Mouse (Mus musculus) embryonic facial prominence, embryonic 11.5 days (tissue): ENCODE results near the gene Gm28041. TPM values are rescaled to one million over a fixed set of nuclear protein-coding genes. Genes with fewer than 3 reads are reported as not detected.
"Not testable (repeated sequence)": the region's sequence is repeated elsewhere in the genome, so short reads cannot be mapped to it uniquely, and the experiment has no call there.

Experiments used
- ATAC-seq: fragments of 200-750 bp; cut with Nextera tagmentation; replicated peaks from 2 replicates; pipeline ENCODE4 v1.8.0; 2017; ENCODE audit warnings: low read depth; ENCODE audit not compliant: insufficient number of reproducible peaks, low FRiP score, low TSS enrichment
- DNase-seq: peaks from one replicate; pipeline ENCODE4 v3.0.0-alpha.2; 2015; ENCODE audit warnings: low spot score
- H3K27ac ChIP-seq: fragments of 300-500 bp; sonication (generic); replicated peaks from 2 replicates; pipeline ENCODE4 v1.5.1; 2014; ENCODE audit warnings: mild to moderate bottlenecking, low read depth, low read length, control low read depth
- H3K27me3 ChIP-seq: fragments of 300-500 bp; sonication (generic); 2 replicates; pipeline ENCODE4 v1.6.1; 2014; ENCODE audit warnings: mild to moderate bottlenecking, low read length, moderate library complexity, mixed read lengths; ENCODE audit not compliant: control insufficient read depth, insufficient read depth
- H3K36me3 ChIP-seq: fragments of 300-500 bp; sonication (generic); replicated peaks from 2 replicates; pipeline ENCODE4 v1.6.1; 2014; ENCODE audit warnings: low read depth, mild to moderate bottlenecking, low read length, moderate library complexity, mixed read lengths; ENCODE audit not compliant: control insufficient read depth, insufficient read depth
- H3K4me1 ChIP-seq: fragments of 300-500 bp; sonication (generic); 2 replicates; pipeline ENCODE4 v1.6.1; 2014; ENCODE audit warnings: low read length, mixed read lengths; ENCODE audit not compliant: control insufficient read depth, insufficient read depth
- H3K4me2 ChIP-seq: fragments of 300-500 bp; sonication (generic); 2 replicates; pipeline ENCODE4 v1.6.1; 2014; ENCODE audit warnings: low read depth, mild to moderate bottlenecking, control low read depth, low read length, moderate library complexity
- H3K4me3 ChIP-seq: fragments of 300-500 bp; sonication (generic); 2 replicates; pipeline ENCODE4 v1.5.1; 2014; ENCODE audit warnings: low read depth, low read length, control low read depth
- H3K9ac ChIP-seq: fragments of 300-500 bp; sonication (generic); replicated peaks from 2 replicates; pipeline ENCODE4 v1.6.1; 2014; ENCODE audit warnings: mild to moderate bottlenecking, control low read depth, low read length
- H3K9me3 ChIP-seq: fragments of 300-500 bp; sonication (generic); replicated peaks from 2 replicates; pipeline ENCODE4 v1.6.1; 2016; ENCODE audit warnings: mild to moderate bottlenecking, low read length, inconsistent platforms, mixed read lengths; ENCODE audit not compliant: control insufficient read depth
- WGBS: fragments of 180-500 bp; shearing (Covaris S2); extraction: QIAGEN DNeasy Blood & Tissue Kit; methylation state at CpG from one replicate; pipeline ENCODE4 v1.1.7; 2014; 5-methylcytosine and 5-hydroxymethylcytosine counted together
- polyA plus RNA-seq: library from polyadenylated mRNA; unstranded; fragments of >200 nt; fragmentation: Nextera tagmentation; extraction: Ambion mirVana; gene quantifications from 2 replicates; pipeline ENCODE4 v1.2.1, GENCODE M21; 2014

Gene Gm28041
- polyA plus RNA-seq, 1 experiment from 2014 or later, result not detected

GRCm38 (mm10) chr13:67399183-67399903 is 23.8 kb upstream of the Gm28041 start, which contains the start of gene Zfp429:
Gene Zfp429 (minus strand): TSS chr13:67399819.
- 2% methylated on average over 14 of the region's 16 CpGs for WGBS
- H3K9me3 ChIP-seq, H3K4me1 ChIP-seq, H3K36me3 ChIP-seq, H3K27ac ChIP-seq, H3K27me3 ChIP-seq: not testable (repeated sequence)
- peak within 1 kb of the TSS; percentile 48 for H3K9ac ChIP-seq
- peak within 1 kb of the TSS; percentile 52 for H3K4me3 ChIP-seq
- ATAC-seq (peak; percentile 93), DNase-seq (peak; percentile 81)
- H3K4me2 ChIP-seq, result peak within 1 kb of the TSS; percentile 58

GRCm38 (mm10) chr13:67376255-67376654 is 722 bp upstream of the Gm28041 start:
- 81% methylated on average over 3 of the region's 3 CpGs for WGBS
- DNase-seq, H3K4me1 ChIP-seq, H3K4me2 ChIP-seq, H3K27me3 ChIP-seq, ATAC-seq, H3K9me3 ChIP-seq, H3K27ac ChIP-seq, H3K36me3 ChIP-seq, H3K4me3 ChIP-seq, H3K9ac ChIP-seq: not testable (repeated sequence)

DNA sequence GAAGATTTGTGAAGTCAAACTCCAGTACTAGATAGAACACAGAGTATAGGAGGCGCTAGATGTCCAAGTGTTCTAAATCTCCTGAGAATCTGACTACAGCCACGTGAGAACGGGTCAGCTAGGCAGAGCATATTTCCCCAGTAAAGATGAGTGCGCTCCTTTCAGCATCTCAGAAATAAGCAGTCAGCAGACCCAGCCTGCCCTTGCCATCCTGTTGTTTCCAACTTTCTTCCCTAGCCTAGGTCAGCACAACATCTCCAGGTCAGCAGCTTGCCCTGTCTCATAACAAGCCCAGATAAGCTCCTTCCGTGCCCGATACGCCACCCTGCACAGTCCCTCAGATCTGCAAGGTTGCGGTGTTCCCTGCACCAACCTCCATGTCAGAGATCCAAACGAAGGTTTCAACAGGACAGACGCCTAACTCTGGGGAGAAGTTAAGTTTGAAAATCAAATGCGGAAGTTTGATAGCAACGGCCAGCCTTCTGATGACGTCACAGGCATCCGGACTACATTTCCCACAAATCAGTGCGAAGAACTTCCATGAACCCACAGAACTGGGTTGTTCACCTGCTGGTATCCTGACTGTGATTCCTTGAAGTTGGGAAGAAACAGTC is 15.3 kb downstream of the Gm28041 start, which contains the start of the genes Gm28044 and Zfp953:
Gm28044 (minus strand) TSS at position 406 of the 614 bp plus-strand sequence.
Zfp953 (minus strand) TSS at position 475 of the 614 bp plus-strand sequence.
- peak; percentile 95 for DNase-seq
- peak within 1 kb of the TSS; percentile 67 for H3K9ac ChIP-seq
- H3K4me2 ChIP-seq, result peak within 1 kb of the TSS; percentile 44
- H3K4me3 ChIP-seq, result peak within 1 kb of the TSS; percentile 67
- no peaks in the 10 kb centered on the region for H3K9me3 ChIP-seq
- H3K36me3 ChIP-seq, result no peaks in the 10 kb centered on the region
- no peak within 1 kb of the TSS for H3K27ac ChIP-seq
- peak; percentile 91 for ATAC-seq
- no peaks in the 10 kb centered on the region for H3K27me3 ChIP-seq
- H3K4me1 ChIP-seq, result no peaks in the 10 kb centered on the region
- under 1% methylated on average over 15 of the region's 15 CpGs for WGBS

DNA sequence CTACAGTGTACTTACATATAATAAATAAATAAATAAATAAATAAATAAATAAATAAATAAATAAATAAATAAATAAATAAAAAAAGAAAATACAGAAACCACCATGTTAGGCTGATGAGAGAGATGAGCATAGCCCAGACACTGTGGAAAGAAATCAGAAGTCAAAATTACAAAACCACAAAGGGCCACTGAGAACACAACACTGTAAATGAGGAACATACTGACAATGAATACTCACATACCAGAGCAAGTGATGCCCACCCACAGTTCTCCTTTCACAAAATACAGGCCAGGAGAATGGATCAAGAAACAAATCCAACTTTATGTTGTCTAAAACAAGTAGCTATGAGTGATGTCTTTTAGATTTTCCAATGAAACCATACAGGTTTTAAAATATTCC is 23.7 kb downstream of the Gm28041 start:
- H3K9me3 ChIP-seq, result no peaks in the 10 kb centered on the region
- H3K36me3 ChIP-seq, result no peaks in the 10 kb centered on the region
- H3K4me3 ChIP-seq, result no peak overlapping the region
- ATAC-seq (no peak), DNase-seq (no peak)
- no peaks in the 10 kb centered on the region for H3K27me3 ChIP-seq
- H3K27ac ChIP-seq, result no peak overlapping the region
- H3K9ac ChIP-seq, result no peak overlapping the region
- no peak overlapping the region for H3K4me2 ChIP-seq
- H3K4me1 ChIP-seq, result no peaks in the 10 kb centered on the region

- H3K4me3 ChIP-seq, result no peak overlapping the region
- no peaks in the 10 kb centered on the region for H3K27me3 ChIP-seq
- H3K27ac ChIP-seq, result no peak overlapping the region
- no peaks in the 10 kb centered on the region for H3K36me3 ChIP-seq
- DNase-seq (no peak), ATAC-seq (no peak)
- H3K4me2 ChIP-seq, result no peak overlapping the region
- no peak overlapping the region for H3K9ac ChIP-seq
- no peaks in the 10 kb centered on the region for H3K4me1 ChIP-seq
- 87% methylated on average over 2 of the region's 2 CpGs for WGBS
- no peaks in the 10 kb centered on the region for H3K9me3 ChIP-seq
Measured at GRCm38 (mm10) chr13:67343422-67343821, 32.1 kb downstream of the Gm28041 start.

- H3K4me2 ChIP-seq, result peak overlapping the region; percentile 24
- H3K27ac ChIP-seq, result no peak overlapping the region
- 65% methylated on average over 1 of the region's 1 CpGs for WGBS
Measured at GRCm38 (mm10) chr13:67332877-67333276, 42.7 kb downstream of the Gm28041 start.

GRCm38 (mm10) chr13:67332019-67332724 is 43.4 kb downstream of the Gm28041 start, which contains the start of gene Zfp595:
Gene Zfp595 (minus strand): TSS chr13:67332570.
- no peak within 1 kb of the TSS for H3K27ac ChIP-seq
- peak within 1 kb of the TSS; percentile 54 for H3K9ac ChIP-seq
- H3K9me3 ChIP-seq, result no peaks in the 10 kb centered on the region
- peak within 1 kb of the TSS; percentile 42 for H3K4me3 ChIP-seq
- ATAC-seq, result peak; percentile 90
- peak; percentile 91 for DNase-seq
- peak within 1 kb of the TSS; percentile 52 for H3K4me2 ChIP-seq
- no peaks in the 10 kb centered on the region for H3K27me3 ChIP-seq
- no peaks in the 10 kb centered on the region for H3K36me3 ChIP-seq
- no peaks in the 10 kb centered on the region for H3K4me1 ChIP-seq
- WGBS, result 19% methylated on average over 17 of the region's 17 CpGs

More at GRCm38 (mm10) chr13:67332877-67333276, 42.7 kb downstream of the Gm28041 start:
- Histone ChIP-seq H3K9ac (peak overlapping the region; percentile 54), H3K4me3 (peak overlapping the region; percentile 42), H3K4me1 (no peaks in the 10 kb centered on the region), H3K36me3 (no peaks in the 10 kb centered on the region), H3K27me3 (no peaks in the 10 kb centered on the region), H3K9me3 (no peaks in the 10 kb centered on the region)
- DNase-seq (peak; percentile 3), ATAC-seq (no peak)
